Mouse (Mus musculus) MEL (cell line): ENCODE results near the gene Prr14. TPM values are rescaled to one million over a fixed set of nuclear protein-coding genes. Genes with fewer than 3 reads are reported as not detected.

ENCODE experiments used
- DNase-seq: peaks from one replicate; pipeline ENCODE4 v3.0.0; 2011; ENCODE audit warnings: low read depth, low spot score
- H3K27ac ChIP-seq: 2 replicates; pipeline ENCODE4 v1.5.1; 2012; ENCODE audit warnings: low read depth, mild to moderate bottlenecking, control low read depth, low read length, moderate library complexity; ENCODE audit not compliant: control insufficient read depth
- H3K27me3 ChIP-seq, 2 experiments: fragments of 150-350 bp in 1 of 2; sonication (generic) in 1 of 2; 2 replicates each; pipeline ENCODE4 v1.6.1; 2012; ENCODE audit warnings: low read length in 2 of 2, mild to moderate bottlenecking in 2 of 2, improper control_type of control experiment in 1 of 2, moderate library complexity in 1 of 2; ENCODE audit not compliant: insufficient read depth in 2 of 2, control insufficient read depth in 1 of 2
- H3K36me3 ChIP-seq, 2 experiments: 2 replicates each; pipeline ENCODE4 v1.6.1; 2012 to 2014; ENCODE audit warnings: low read length in 2 of 2, improper control_type of control experiment in 1 of 2, inconsistent platforms in 1 of 2, mild to moderate bottlenecking in 1 of 2; ENCODE audit not compliant: insufficient read depth in 2 of 2, control insufficient read depth in 1 of 2
- H3K4me1 ChIP-seq, 2 experiments: fragments of 150-350 bp in 1 of 2; sonication (generic) in 1 of 2; 2 replicates each; pipeline ENCODE4 v1.6.1; 2012; ENCODE audit warnings: low read length in 2 of 2, improper control_type of control experiment in 1 of 2, mild to moderate bottlenecking in 1 of 2; ENCODE audit not compliant: insufficient read depth in 2 of 2, control insufficient read depth in 1 of 2
- H3K4me3 ChIP-seq, 2 experiments: fragments of 150-350 bp in 1 of 2; sonication (generic) in 1 of 2; 2 replicates each; pipeline ENCODE4 v1.5.1; 2012; ENCODE audit warnings: low read depth in 2 of 2, low read length in 2 of 2, mild to moderate bottlenecking in 2 of 2, moderate library complexity in 2 of 2, control low read depth in 1 of 2, improper control_type of control experiment in 1 of 2; ENCODE audit not compliant: control insufficient read depth in 1 of 2, insufficient read depth in 1 of 2
- H3K79me2 ChIP-seq: 2 replicates; pipeline ENCODE4 v1.6.1; 2012; ENCODE audit warnings: mild to moderate bottlenecking, low read length, moderate library complexity; ENCODE audit not compliant: control insufficient read depth, poor library complexity, insufficient read depth
- H3K9ac ChIP-seq: 2 replicates; pipeline ENCODE4 v1.6.1; 2012; ENCODE audit warnings: low read depth, mild to moderate bottlenecking, control low read depth, low read length, moderate library complexity; ENCODE audit not compliant: control insufficient read depth, poor library complexity, severe bottlenecking
- H3K9me3 ChIP-seq: fragments of 150-350 bp; sonication (generic); replicated peaks from 2 replicates; pipeline ENCODE4 v1.6.1; 2012; ENCODE audit warnings: mild to moderate bottlenecking, low read length, improper control_type of control experiment, moderate library complexity; ENCODE audit not compliant: insufficient read depth
- CHD2 ChIP-seq: IDR thresholded peaks from 2 replicates; pipeline ENCODE4 v1.6.1; 2011; ENCODE audit warnings: low read length, improper control_type of control experiment
- CTCF ChIP-seq, 3 experiments: IDR thresholded peaks in 2 of 3; conservative IDR thresholded peaks in 1 of 3; 2 replicates each; pipeline ENCODE4 v1.5.1; 2011 to 2012; ENCODE audit warnings: low read length in 3 of 3, low read depth in 2 of 3, mild to moderate bottlenecking in 2 of 3, improper control_type of control experiment in 1 of 3, inconsistent platforms in 1 of 3, mixed read lengths in 1 of 3, moderate library complexity in 1 of 3; ENCODE audit not compliant: control insufficient read depth in 1 of 3, insufficient read depth in 1 of 3, poor library complexity in 1 of 3, severe bottlenecking in 1 of 3
- ELF1 ChIP-seq: IDR thresholded peaks from 2 replicates; pipeline ENCODE4 v1.6.1; 2014; ENCODE audit warnings: low read depth, mild to moderate bottlenecking, inconsistent platforms, low read length, improper control_type of control experiment, moderate library complexity
- EP300 ChIP-seq, 2 experiments: IDR thresholded peaks; 2 replicates each; pipeline ENCODE4 v1.6.1; 2011; ENCODE audit warnings: improper control_type of control experiment in 2 of 2, low read length in 2 of 2, low read depth in 1 of 2, mild to moderate bottlenecking in 1 of 2
- ETS1 ChIP-seq: IDR thresholded peaks from 2 replicates; pipeline ENCODE4 v1.6.1; 2012; ENCODE audit warnings: low read depth, mild to moderate bottlenecking, inconsistent platforms, low read length, improper control_type of control experiment, moderate library complexity
- GATA1 ChIP-seq: IDR thresholded peaks from 2 replicates; pipeline ENCODE4 v1.6.1; 2011; ENCODE audit warnings: low read depth, low read length, improper control_type of control experiment
- MAZ ChIP-seq: IDR thresholded peaks from 2 replicates; pipeline ENCODE4 v1.6.1; 2012; ENCODE audit warnings: low read depth, mild to moderate bottlenecking, inconsistent platforms, low read length, improper control_type of control experiment
- MYB ChIP-seq: IDR thresholded peaks from 2 replicates; pipeline ENCODE4 v1.6.1; 2011; ENCODE audit warnings: mild to moderate bottlenecking, low read depth, low read length, improper control_type of control experiment
- NELFE ChIP-seq: IDR thresholded peaks from 2 replicates; pipeline ENCODE4 v1.6.1; 2011; ENCODE audit warnings: low read depth, low read length, improper control_type of control experiment
- RAD21 ChIP-seq: IDR thresholded peaks from 2 replicates; pipeline ENCODE4 v1.6.1; 2011; ENCODE audit warnings: mild to moderate bottlenecking, low read depth, low read length, improper control_type of control experiment
- SMC3 ChIP-seq: IDR thresholded peaks from 2 replicates; pipeline ENCODE4 v1.6.1; 2011; ENCODE audit warnings: low read depth, low read length, improper control_type of control experiment
- TCF12 ChIP-seq: IDR thresholded peaks from 2 replicates; pipeline ENCODE4 v1.6.1; 2014; ENCODE audit warnings: low read depth, mild to moderate bottlenecking, inconsistent platforms, low read length, improper control_type of control experiment, moderate library complexity
- ZC3H11A ChIP-seq: IDR thresholded peaks from 2 replicates; pipeline ENCODE4 v1.6.1; 2012; ENCODE audit warnings: low read depth, mild to moderate bottlenecking, inconsistent platforms, low read length, improper control_type of control experiment
- ZKSCAN1 ChIP-seq: IDR thresholded peaks from 2 replicates; pipeline ENCODE4 v1.6.1; 2012; ENCODE audit warnings: low read depth, mild to moderate bottlenecking, inconsistent platforms, low read length, improper control_type of control experiment, moderate library complexity
- polyA plus RNA-seq, 2 experiments: library from polyadenylated mRNA; stranded (reverse) in 1 of 2; unstranded in 1 of 2; fragments of >175 nt in 1 of 2; fragments of >200 nt in 1 of 2; gene quantifications; 2 replicates each; pipeline versions ENCODE4 v1.2.1 to v1.2.4; 2012; ENCODE audit warnings: low replicate concordance in 2 of 2, low read depth in 1 of 2; ENCODE audit not compliant: insufficient read length in 2 of 2, insufficient read depth in 1 of 2, missing spikeins in 1 of 2
- total RNA-seq: library from RNA; depleted of rRNA; stranded (reverse); fragments of 300-350 nt; gene quantifications from 2 replicates; pipeline ENCODE4 v1.2.3, GENCODE M21; 2012

Prr14 gene
- total and polyA plus RNA-seq, 3 experiments, result 10.8 to 45.9 TPM; not detected in 1

GRCm38 (mm10) chr7:127494648-127495047 is 35.2 kb downstream of the Prr14 start:
- H3K27ac ChIP-seq, result no peak overlapping the region
- no peak overlapping the region for H3K4me3 ChIP-seq

GRCm38 (mm10) chr7:127497382-127497781 is 38.0 kb downstream of the Prr14 start:
- H3K27me3 ChIP-seq, result no peaks in the 10 kb centered on the region
- no peak overlapping the region for H3K4me3 ChIP-seq
- H3K36me3 ChIP-seq, result no peaks in the 10 kb centered on the region; a peak in 1 of 4 replicates
- H3K9ac ChIP-seq, result no peak overlapping the region
- no peak overlapping the region for H3K27ac ChIP-seq
- no peaks in the 10 kb centered on the region for H3K4me1 ChIP-seq
- H3K79me2 ChIP-seq, result no peaks in the 10 kb centered on the region
- no peak for DNase-seq
- no peak for TF ChIP-seq CHD2
- no peaks in the 10 kb centered on the region for H3K9me3 ChIP-seq

More at GRCm38 (mm10) chr7:127494648-127495047, 35.2 kb downstream of the Prr14 start:
- Histone ChIP-seq H3K36me3 (peaks cover 0 to 3% of the 10 kb centered on the region in 2 experiments; a peak in 2 of 4 replicates), H3K4me1 (no peaks in the 10 kb centered on the region), H3K27me3 (no peaks in the 10 kb centered on the region), H3K9ac (no peak overlapping the region), H3K9me3 (no peaks in the 10 kb centered on the region), H3K79me2 (no peaks in the 10 kb centered on the region)
- peak; percentile 34 for DNase-seq
- TF ChIP-seq ETS1 (0 out of 2 replicates have a peak, but pooled peaks have one; percentile 7), EP300 (IDR thresholded peaks at IDR 0.05; ENCODE audit: low read depth in 1 of 2, low read length in 2 of 2) (peak in 1 of 2 experiments; percentile 17; a peak in 1 of 4 replicates), TCF12 (0 out of 2 replicates have a peak, but pooled peaks have one; percentile 10), ZKSCAN1 (no peak)

DNA sequence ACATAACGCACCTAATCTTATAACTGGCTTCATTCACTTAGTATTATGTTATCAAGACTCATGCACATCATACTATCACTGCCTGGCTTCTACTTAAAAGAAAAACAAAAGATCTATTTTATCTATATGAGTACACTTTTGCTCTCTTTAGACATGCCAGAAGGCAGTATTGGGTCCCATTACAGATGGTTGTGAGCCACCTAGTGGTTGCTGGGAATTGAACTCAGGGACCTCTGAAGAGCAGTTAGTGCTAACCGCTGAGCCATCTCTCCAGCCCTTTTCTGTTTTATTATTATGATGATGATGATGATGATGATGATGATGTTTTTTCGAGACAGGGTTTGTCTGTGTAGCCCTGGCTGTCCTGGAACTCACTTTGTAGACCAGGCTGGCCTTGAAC is 39.0 kb downstream of the Prr14 start:
- Histone ChIP-seq H3K79me2 (no peaks in the 10 kb centered on the region), H3K4me1 (no peaks in the 10 kb centered on the region), H3K9ac (no peak overlapping the region), H3K4me3 (no peak overlapping the region), H3K27me3 (no peaks in the 10 kb centered on the region), H3K36me3 (no peaks in the 10 kb centered on the region; a peak in 1 of 4 replicates), H3K27ac (no peak overlapping the region), H3K9me3 (no peaks in the 10 kb centered on the region)
- DNase-seq, result peak; percentile 72
- TF ChIP-seq ELF1 (no peak), MYB (no peak), SMC3 (peak; percentile 84), ZC3H11A (peak; percentile 56), NELFE (no peak), MAZ (no peak), CTCF (IDR thresholded peaks at IDR 0.05 in 2 of 3, conservative IDR thresholded peaks at IDR 0.05 in 1 of 3; ENCODE audit: control insufficient read depth in 1 of 3, insufficient read depth in 1 of 3, low read depth in 2 of 3, low read length in 3 of 3, poor library complexity in 1 of 3, severe bottlenecking in 1 of 3) (peak; percentile 47 to 84 (median 61)), RAD21 (peak; percentile 71), GATA1 (no peak)
